Mouse (Mus musculus): ENCODE measurements at regions not wholly inside any gene's neighbourhood (a gene's known extent, or its start where the extent isn't known, plus 50 kb on each side); places are given as distances from the start of the nearest gene placed in this dataset.
"Not testable (repeated sequence)": the region's sequence is repeated elsewhere in the genome, so short reads cannot be mapped to it uniquely, and the experiment has no call there.

DNA sequence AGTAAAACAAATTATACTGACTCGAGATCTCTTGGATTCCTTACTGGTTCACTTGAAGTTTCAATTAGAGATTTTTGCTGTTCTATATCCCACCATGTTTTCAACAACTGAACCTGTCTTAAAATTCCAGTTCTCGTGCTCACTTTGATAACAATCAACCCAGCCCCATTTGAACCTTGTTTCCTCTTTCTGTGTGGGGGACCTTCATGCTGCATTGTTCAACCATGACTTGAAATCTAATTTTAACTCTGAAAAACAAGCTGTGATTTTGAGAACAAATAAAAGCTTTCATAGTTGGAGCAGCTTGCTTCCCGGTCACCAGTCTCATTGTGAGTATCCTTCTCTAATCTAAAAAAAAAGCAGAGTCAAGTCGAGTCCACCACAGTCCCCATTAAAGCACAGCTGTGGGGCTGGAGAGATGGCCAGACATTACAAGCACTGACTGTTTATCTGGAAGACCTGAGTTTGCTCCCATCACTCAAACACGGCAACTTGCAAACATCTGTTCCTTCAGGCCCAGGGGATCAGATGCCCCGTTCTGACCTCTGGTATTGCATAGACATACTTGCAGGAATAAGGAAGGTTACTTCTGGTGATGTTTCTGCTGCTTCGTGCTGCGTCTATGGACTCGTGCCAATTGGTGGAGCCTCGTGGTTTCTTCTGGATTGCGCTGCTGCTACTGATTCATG, 251.7 kb downstream of the Diras2 start:
- no peak for ATAC-seq (replicated peaks; ENCODE audit: low FRiP score, poor library complexity, severe bottlenecking)

- ATAC-seq (replicated peaks; ENCODE audit: low FRiP score, poor library complexity, severe bottlenecking): no peak
Measured at GRCm38 (mm10) chr13:52279970-52280348, 251.1 kb downstream of the Diras2 start.

DNA sequence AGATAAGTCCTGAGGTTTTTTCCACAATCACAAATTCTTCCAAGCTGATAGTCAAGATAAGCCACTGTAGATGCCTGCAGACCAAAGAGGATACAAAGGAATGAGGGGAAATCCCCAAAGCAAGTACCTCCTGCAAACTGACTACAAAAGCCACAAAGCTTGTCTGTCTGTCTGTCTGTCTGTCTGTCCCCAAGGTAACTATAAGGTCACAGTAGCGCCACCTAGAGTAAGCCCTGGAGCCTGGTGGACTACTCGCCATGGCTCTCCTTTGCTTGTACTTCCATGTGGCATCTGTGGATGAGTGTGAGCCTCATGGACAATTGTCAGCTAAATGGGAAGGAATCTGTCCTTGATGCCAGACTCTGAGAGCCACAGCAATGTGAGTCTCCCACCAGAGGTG, 249.8 kb downstream of the Diras2 start:
- no peak for ATAC-seq (replicated peaks; ENCODE audit: low FRiP score, poor library complexity, severe bottlenecking)

- ATAC-seq (replicated peaks; ENCODE audit: low FRiP score, poor library complexity, severe bottlenecking): no peak
Measured at GRCm38 (mm10) chr13:52282500-52282899, 248.6 kb downstream of the Diras2 start.

DNA sequence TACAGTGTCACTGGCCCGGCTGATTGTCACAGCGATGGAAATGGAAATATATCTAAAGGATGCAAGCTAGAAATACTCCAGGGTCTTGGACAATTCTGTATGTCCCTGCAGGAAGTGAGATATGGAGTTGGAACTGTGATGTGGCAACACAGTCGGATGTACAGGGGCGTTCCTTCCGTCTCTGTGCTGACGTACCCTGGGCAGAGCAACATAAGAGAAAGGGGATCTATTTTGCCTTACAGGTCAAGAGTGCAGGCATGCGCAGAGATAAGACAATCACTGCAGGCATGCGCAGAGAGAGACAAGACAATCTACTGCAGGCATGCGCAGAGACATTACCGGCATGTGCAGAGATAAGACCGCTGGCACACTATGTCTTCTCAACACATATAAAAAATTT, 247.6 kb downstream of the Diras2 start:
- ATAC-seq (replicated peaks; ENCODE audit: low FRiP score, poor library complexity, severe bottlenecking): no peak

DNA sequence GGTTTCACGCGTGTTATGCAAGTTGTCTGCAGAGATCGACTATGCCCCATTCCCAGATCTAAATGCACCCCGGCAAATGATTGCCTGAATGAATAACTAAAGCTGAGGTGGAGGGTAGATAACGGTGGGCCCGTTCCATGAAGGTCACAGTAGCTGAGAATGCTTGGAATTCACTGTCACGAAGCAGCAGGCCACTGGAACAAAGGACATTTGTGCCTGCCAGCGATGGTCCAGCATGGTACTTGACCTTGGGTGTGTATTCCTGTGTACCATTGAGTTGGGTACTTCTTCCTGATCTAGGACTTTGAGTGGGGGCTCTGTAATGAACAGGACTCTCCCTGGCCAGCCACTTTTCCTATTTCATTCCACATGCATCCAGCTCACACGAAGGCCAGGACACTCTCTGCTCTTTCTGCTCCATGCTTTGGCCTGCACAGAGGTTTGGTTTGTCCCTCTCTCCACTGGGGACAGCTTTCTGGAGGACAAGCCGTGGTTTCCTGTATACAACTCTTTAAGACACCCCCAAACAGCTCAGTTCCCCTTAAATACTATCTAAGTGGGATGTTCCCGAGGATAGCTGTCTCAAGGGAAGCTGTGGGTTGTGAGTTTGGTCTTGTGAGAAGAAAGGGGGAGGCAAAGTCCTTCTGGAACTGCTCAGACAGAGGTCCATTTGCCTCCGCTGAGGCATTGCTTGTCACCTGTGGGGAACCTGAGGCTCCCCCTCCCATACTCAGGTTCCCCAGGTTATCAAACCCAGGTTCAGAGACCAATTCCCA, 246.9 kb downstream of the Diras2 start:
- ATAC-seq (replicated peaks; ENCODE audit: low FRiP score, poor library complexity, severe bottlenecking): no peak

DNA sequence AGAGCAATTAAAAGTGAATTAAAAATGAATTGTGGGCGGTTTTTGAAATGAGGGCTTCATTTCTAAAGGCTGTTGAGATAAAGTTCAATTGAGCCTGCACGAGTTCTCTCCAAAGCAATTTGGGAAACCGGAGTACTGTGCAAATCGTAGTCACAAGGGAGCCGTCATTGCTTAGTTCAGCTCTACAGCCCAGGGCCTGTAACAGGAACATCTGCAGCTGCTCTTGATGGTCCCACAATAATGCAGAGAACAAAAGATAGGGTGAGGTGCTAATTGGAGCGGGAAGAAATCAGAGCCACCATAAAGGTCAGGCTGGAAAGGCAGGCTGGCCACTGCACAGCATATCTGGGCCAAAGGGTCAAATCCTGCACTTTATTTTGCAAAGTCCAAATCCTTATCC, 242.7 kb downstream of the Diras2 start:
- ATAC-seq (replicated peaks; ENCODE audit: low FRiP score, poor library complexity, severe bottlenecking): no peak

DNA sequence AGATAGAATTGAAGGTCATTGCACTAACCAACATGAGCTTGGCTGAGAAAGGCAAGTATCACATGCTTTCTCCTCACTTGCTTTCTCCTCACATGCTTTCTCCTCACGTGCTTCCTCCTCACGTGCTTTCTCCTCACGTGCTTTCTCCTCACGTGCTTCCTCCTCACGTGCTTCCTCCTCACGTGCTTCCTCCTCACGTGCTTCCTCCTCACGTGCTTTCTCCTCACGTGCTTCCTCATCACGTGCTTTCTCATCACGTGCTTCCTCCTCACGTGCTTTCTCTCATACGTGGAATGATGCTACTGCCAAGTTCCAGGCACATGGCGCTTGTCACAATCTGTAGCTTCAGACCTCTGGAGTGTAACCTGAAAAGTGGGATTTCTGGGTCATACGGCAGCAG, 235.2 kb downstream of the Diras2 start:
- ATAC-seq (replicated peaks; ENCODE audit: low FRiP score, poor library complexity, severe bottlenecking): no peak

DNA sequence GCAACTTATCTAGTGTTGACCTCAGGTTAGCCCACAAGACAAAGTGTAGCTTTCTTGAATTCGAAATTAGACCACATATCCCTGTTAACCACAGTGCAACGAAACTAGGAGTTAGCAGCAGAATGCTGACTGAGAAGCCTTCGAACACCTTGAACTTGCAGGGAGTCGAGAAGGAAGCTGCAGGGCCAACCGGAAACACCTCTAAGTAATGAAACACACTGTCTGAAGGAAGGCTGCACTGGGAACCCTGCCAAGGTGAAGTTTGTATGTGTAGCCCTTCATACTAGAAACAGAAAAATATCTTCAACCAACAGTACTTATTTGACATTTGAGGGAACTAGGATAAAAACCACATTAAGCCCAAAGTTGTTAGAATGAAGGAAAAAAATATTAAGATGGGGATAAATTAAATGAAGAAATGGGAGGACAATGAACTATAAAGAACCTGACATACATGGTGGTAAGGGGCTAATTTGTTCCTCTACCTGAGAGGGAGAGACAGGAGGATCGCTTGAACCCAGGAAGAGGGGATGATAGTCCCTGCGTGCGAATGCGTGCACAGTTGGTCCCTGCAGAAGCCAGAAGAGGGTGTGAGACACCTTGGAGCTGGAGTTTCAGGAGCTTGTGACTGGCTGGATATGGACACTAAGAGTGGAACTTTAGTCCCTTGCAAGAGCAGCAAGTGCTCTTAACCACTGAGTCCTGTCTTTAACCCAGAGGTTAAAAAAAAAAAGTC, 234.4 kb downstream of the Diras2 start:
- ATAC-seq (replicated peaks; ENCODE audit: low FRiP score, poor library complexity, severe bottlenecking): no peak

GRCm38 (mm10) chr13:52297277-52297623, 233.8 kb downstream of the Diras2 start:
- no peak for ATAC-seq (replicated peaks; ENCODE audit: low FRiP score, poor library complexity, severe bottlenecking)

DNA sequence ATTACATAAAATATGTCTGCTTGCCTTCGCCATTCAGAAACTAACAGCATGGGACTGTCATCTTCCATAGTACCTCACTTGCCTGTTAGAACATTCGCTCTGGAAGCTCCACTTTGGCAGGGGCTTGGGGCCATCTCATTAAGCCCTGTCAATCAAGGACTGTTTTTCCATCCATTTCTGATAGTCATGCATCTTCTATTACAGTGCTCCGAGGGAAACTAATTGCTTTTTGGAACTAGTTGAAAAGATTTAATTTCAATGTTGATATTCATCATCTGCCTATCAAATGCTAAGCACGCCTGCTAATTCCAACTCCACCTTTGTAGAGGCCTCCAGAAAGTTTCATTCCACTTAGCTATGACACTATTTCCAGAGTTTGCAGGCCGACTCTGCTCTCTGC, 232.7 kb downstream of the Diras2 start:
- ATAC-seq (replicated peaks; ENCODE audit: low FRiP score, poor library complexity, severe bottlenecking): no peak

GRCm38 (mm10) chr13:52305328-52305727, 225.8 kb downstream of the Diras2 start:
- not testable (repeated sequence) for ATAC-seq (replicated peaks; ENCODE audit: low FRiP score, poor library complexity, severe bottlenecking)

DNA sequence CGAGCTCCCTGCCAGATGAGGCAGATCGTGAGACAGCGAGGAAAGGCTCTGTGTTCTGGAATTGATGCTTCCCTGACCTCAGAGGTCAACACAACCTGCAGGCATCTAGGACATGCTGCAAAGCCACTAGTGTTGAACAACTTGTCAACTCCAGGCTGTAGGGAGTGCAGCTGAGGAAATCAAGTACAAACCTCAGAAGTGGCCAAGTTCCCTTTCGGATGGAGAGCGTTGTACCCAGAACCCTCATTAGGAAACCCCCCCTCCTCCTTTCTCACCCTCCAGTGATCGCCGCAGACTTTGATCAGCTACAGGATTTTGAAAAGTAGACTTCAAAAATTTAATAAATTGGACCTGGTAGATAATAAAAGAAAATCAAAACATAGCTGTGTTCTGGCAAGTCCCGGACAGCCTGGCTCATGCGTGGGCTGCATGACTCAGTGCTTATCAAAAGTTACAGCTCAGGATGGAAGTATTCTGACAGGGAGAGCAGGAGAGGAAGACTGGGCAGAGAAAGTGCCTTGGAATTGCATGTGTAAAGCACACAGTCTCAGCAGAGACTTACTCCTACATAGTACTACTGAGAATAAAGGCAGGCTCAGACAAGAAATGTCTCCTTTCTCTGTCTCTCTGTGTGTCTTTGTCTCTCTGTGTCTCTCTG, 224.2 kb downstream of the Diras2 start:
- no peak for ATAC-seq (replicated peaks; ENCODE audit: low FRiP score, poor library complexity, severe bottlenecking)

GRCm38 (mm10) chr13:52310954-52311353, 220.1 kb downstream of the Diras2 start:
- ATAC-seq (replicated peaks; ENCODE audit: low FRiP score, poor library complexity, severe bottlenecking): no peak

GRCm38 (mm10) chr13:52318276-52318675, 212.8 kb downstream of the Diras2 start:
- no peak for ATAC-seq (replicated peaks; ENCODE audit: low FRiP score, poor library complexity, severe bottlenecking)

- ATAC-seq (replicated peaks; ENCODE audit: low FRiP score, poor library complexity, severe bottlenecking): no peak
Measured at GRCm38 (mm10) chr13:52323691-52324090, 207.4 kb downstream of the Diras2 start.

DNA sequence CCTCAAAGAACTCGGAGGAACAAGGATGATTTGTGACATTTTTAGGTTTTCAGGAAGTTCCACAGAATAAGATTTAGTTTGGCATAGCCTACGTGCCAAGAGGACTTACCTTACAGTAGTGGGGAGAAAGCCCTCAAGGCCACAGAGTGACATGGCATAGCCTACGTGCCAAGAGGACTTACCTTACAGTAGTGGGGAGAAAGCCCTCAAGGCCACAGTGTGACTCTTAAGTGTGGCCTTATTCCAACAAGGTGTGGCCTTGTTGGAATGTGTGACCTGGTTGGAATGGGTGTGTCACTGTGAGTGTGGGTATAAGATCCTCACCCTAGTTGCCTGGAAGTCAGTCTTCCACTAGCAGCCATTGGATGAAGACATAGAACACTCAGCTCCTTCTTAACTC, 206.7 kb downstream of the Diras2 start:
- not testable (repeated sequence) for ATAC-seq (replicated peaks; ENCODE audit: low FRiP score, poor library complexity, severe bottlenecking)

DNA sequence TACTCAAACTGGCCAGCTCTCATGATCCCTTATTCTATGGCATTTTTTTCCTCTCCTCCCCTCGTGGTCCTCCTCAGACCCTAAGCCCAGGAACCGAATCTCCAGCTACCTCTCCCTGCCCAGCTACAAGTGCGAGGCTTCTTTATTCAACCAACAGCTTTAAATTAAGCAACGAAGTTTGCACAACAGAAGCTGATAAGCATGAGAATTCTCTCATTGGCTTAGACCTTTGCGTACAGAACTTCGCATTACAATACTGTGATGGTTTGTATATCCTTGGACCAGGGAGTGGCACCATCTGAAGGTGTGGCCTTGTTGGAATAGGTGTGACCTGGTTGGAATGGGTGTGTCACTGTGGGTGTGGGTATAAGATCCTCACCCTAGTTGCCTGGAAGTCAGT, 205.4 kb downstream of the Diras2 start:
- ATAC-seq (replicated peaks; ENCODE audit: low FRiP score, poor library complexity, severe bottlenecking): not testable (repeated sequence)

GRCm38 (mm10) chr13:52327734-52328133, 203.3 kb downstream of the Diras2 start:
- ATAC-seq (replicated peaks; ENCODE audit: low FRiP score, poor library complexity, severe bottlenecking): no peak

GRCm38 (mm10) chr13:52328766-52329165, 202.3 kb downstream of the Diras2 start:
- ATAC-seq (replicated peaks; ENCODE audit: low FRiP score, poor library complexity, severe bottlenecking): no peak
